Mouse (Mus musculus) regulatory T cell (primary cell): ENCODE measurements around the gene Gm28048.

Source experiments
- in situ Hi-C: fragments of 300-600 bp; cut with MboI, MseI; formaldehyde crosslinking; loops from one replicate; pipeline ENCODE4 v1.15.1; 2025; ENCODE audit warnings: high pct_unique_total_duplicates

Gm28048 gene

GRCm38 (mm10) chr11:22990393-22991126, 8.7 kb upstream of the Gm28048 start, which contains the start of gene Cct4:
TSS of gene Cct4 (plus strand) at chr11:22990519.
- in situ Hi-C loops = loop anchor here (25.0 kb wide), 2 partner anchors 772 to 872 kb away; partner anchors contain the start of gene Rel

- in situ Hi-C loops = loop anchor here (25.0 kb wide), 2 partner anchors 773 to 873 kb away; partner anchors contain the start of gene Rel
Observed at GRCm38 (mm10) chr11:22989786-22990185, 7.9 kb upstream of the Gm28048 start.

- in situ Hi-C loops = loop anchor here (25.0 kb wide), 2 partner anchors 775 to 875 kb away; partner anchors contain the start of gene Rel
Observed at GRCm38 (mm10) chr11:22987357-22987756, 5.5 kb upstream of the Gm28048 start.

GRCm38 (mm10) chr11:22985510-22985909, 3.6 kb upstream of the Gm28048 start:
- in situ Hi-C loops = loop anchor here (25.0 kb wide), 2 partner anchors 777 to 877 kb away; partner anchors contain the start of gene Rel

- in situ Hi-C loops = loop anchor here (25.0 kb wide), 2 partner anchors 779 to 879 kb away; partner anchors contain the start of gene Rel
Observed at GRCm38 (mm10) chr11:22982846-22983245, 956 bp upstream of the Gm28048 start.

GRCm38 (mm10) chr11:22981543-22981950, 343 bp downstream of the Gm28048 start:
- in situ Hi-C loops = loop anchor here (25.0 kb wide), 2 partner anchors 781 to 881 kb away; partner anchors contain the start of gene Rel

GRCm38 (mm10) chr11:22981041-22981440, 849 bp downstream of the Gm28048 start:
- in situ Hi-C loops = loop anchor here (25.0 kb wide), 2 partner anchors 781 to 881 kb away; partner anchors contain the start of gene Rel

- in situ Hi-C loops = loop anchor here (25.0 kb wide), 2 partner anchors 783 to 883 kb away; partner anchors contain the start of gene Rel
Observed at GRCm38 (mm10) chr11:22979221-22979620, 2.7 kb downstream of the Gm28048 start.

GRCm38 (mm10) chr11:22978711-22979110, 3.2 kb downstream of the Gm28048 start:
- in situ Hi-C loops = loop anchor here (25.0 kb wide), 2 partner anchors 784 to 884 kb away; partner anchors contain the start of gene Rel

- in situ Hi-C loops = loop anchor here (25.0 kb wide), 2 partner anchors 784 to 884 kb away; partner anchors contain the start of gene Rel
Observed at GRCm38 (mm10) chr11:22978215-22978614, 3.7 kb downstream of the Gm28048 start.

- in situ Hi-C loops = loop anchor here (25.0 kb wide), 1 partner anchor 736 kb away; no protein-coding TSS in a partner anchor
Observed at GRCm38 (mm10) chr11:22973599-22973998, 8.3 kb downstream of the Gm28048 start.

- in situ Hi-C loops = loop anchor here (25.0 kb wide), 1 partner anchor 736 kb away; no protein-coding TSS in a partner anchor
Observed at GRCm38 (mm10) chr11:22972746-22973526, 9.0 kb downstream of the Gm28048 start.

GRCm38 (mm10) chr11:22971835-22972709, 9.8 kb downstream of the Gm28048 start, which contains the start of gene Zrsr1:
TSS of gene Zrsr1 (plus strand) at chr11:22972005.
- in situ Hi-C loops = loop anchor here (25.0 kb wide), 1 partner anchor 735 kb away; no protein-coding TSS in a partner anchor

- in situ Hi-C loops = loop anchor here (25.0 kb wide), 1 partner anchor 733 kb away; no protein-coding TSS in a partner anchor
Observed at GRCm38 (mm10) chr11:22970546-22970945, 11.3 kb downstream of the Gm28048 start.

GRCm38 (mm10) chr11:22969486-22969885, 12.4 kb downstream of the Gm28048 start:
- in situ Hi-C loops = loop anchor here (5.0 to 25.0 kb wide), 3 partner anchors 332 to 732 kb away; no protein-coding TSS in a partner anchor

- in situ Hi-C loops = loop anchor here (5.0 to 25.0 kb wide), 3 partner anchors 328 to 728 kb away; no protein-coding TSS in a partner anchor
Observed at GRCm38 (mm10) chr11:22965503-22965902, 16.4 kb downstream of the Gm28048 start.

- in situ Hi-C loops = loop anchor here (5.0 to 25.0 kb wide), 3 partner anchors 92 to 727 kb away; no protein-coding TSS in a partner anchor
Observed at GRCm38 (mm10) chr11:22964401-22964800, 17.5 kb downstream of the Gm28048 start.

- in situ Hi-C loops = loop anchor here (5.0 to 25.0 kb wide), 3 partner anchors 90 to 725 kb away; no protein-coding TSS in a partner anchor
Observed at GRCm38 (mm10) chr11:22962101-22962500, 19.8 kb downstream of the Gm28048 start.

- in situ Hi-C loops = loop anchor here (25.0 kb wide), 1 partner anchor 721 kb away; no protein-coding TSS in a partner anchor
Observed at GRCm38 (mm10) chr11:22957791-22958374, 24.0 kb downstream of the Gm28048 start.
